Mouse (Mus musculus): ENCODE data around the gene Chkb. TPM values are rescaled to one million over a fixed set of nuclear protein-coding genes. Genes with fewer than 3 reads are reported as not detected.

Gene Chkb
- polyA plus RNA-seq, 1 experiment from 2014 or later = 59.3 TPM

DNA sequence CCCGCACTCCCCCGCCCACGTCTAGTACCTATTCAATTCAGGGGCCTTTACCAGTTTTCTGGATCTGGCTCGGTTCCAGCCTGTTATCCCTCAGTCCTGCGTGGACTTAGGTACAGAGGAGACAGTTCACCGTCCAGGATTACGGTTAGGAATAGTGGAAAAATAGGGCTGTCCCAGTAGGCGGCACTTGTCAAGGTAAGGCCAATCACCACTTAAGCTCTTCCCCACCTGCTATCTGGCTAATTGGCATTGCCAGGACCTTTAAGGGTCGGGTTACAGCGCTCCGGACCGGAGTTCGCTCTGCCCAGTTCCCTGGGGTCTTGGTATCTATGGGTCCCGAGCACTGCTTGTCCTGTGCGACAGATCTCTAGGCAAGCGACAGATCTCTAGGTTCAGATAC lies 52.8 kb downstream of the Chkb start, which contains the start of gene Tymp:
Gene Tymp (minus strand): TSS at position 83 of the 400 bp plus-strand sequence.
- 18% methylated on average over 16 of the region's 16 CpGs for whole genome bisulfite sequencing
- no peak for ATAC-seq
- no peak within 1 kb of the TSS for H3K9ac ChIP-seq (ENCODE audit: low read length)
- H3K4me2 ChIP-seq (ENCODE audit: low read length) = no peak within 1 kb of the TSS
- H3K36me3 ChIP-seq (ENCODE audit: control insufficient read depth, insufficient read depth, low read length) = peaks cover 10% of the 10 kb centered on the region
- H3K4me1 ChIP-seq (ENCODE audit: control insufficient read depth, insufficient read depth, low read length) = peaks cover 6% of the 10 kb centered on the region; the same call in 1 of the 2 replicates
- DNase-seq (ENCODE audit: low spot score) = no peak
- H3K4me3 ChIP-seq (ENCODE audit: low read depth, low read length) = no peak within 1 kb of the TSS
- H3K27ac ChIP-seq (ENCODE audit: low read depth, low read length) = no peak within 1 kb of the TSS
- peaks cover 46% of the 10 kb centered on the region for H3K27me3 ChIP-seq (replicated peaks; ENCODE audit: control insufficient read depth, insufficient read depth, low read length)
- no peaks in the 10 kb centered on the region for H3K9me3 ChIP-seq (replicated peaks; ENCODE audit: control insufficient read depth, low read length)

Other genes starting within 250 kb of the Chkb start
- gene Plxnb2, start 249.1 kb downstream of the Chkb start, polyA plus RNA-seq (2014; fragmentation: Nextera tagmentation; extraction: Ambion mirVana) = 101 TPM in 2 replicates
- 39.0 and 49.2 TPM in 2 replicates for gene Dennd6b, start 233.4 kb downstream of the Chkb start, polyA plus RNA-seq (2014; fragmentation: Nextera tagmentation; extraction: Ambion mirVana)
- gene Ppp6r2, start 218.4 kb downstream of the Chkb start, polyA plus RNA-seq (2014; fragmentation: Nextera tagmentation; extraction: Ambion mirVana) = 69.4 and 77.1 TPM in 2 replicates
- gene Sbf1, start 114.6 kb downstream of the Chkb start, polyA plus RNA-seq (2014; fragmentation: Nextera tagmentation; extraction: Ambion mirVana) = 61.8 and 82.8 TPM in 2 replicates
- not detected in 2 replicates for gene Adm2, start 107.2 kb downstream of the Chkb start, polyA plus RNA-seq (2014; fragmentation: Nextera tagmentation; extraction: Ambion mirVana)
- gene Miox, start 95.5 kb downstream of the Chkb start, polyA plus RNA-seq (2014; fragmentation: Nextera tagmentation; extraction: Ambion mirVana) = not detected in 2 replicates
- gene Lmf2, start 74.2 kb downstream of the Chkb start, polyA plus RNA-seq (2014; fragmentation: Nextera tagmentation; extraction: Ambion mirVana) = 19.9 and 22.1 TPM in 2 replicates
- gene Ncaph2, start 74.2 kb downstream of the Chkb start, polyA plus RNA-seq (2014; fragmentation: Nextera tagmentation; extraction: Ambion mirVana) = 132 and 141 TPM in 2 replicates
- 14.7 and 16.4 TPM in 2 replicates for gene Sco2, start 56.1 kb downstream of the Chkb start, polyA plus RNA-seq (2014; fragmentation: Nextera tagmentation; extraction: Ambion mirVana)
- 2.4 and 2.8 TPM in 2 replicates for gene Tymp, start 52.9 kb downstream of the Chkb start, polyA plus RNA-seq (2014; fragmentation: Nextera tagmentation; extraction: Ambion mirVana)
- 2.8 and 2.9 TPM in 2 replicates for gene Odf3b, start 50.6 kb downstream of the Chkb start, polyA plus RNA-seq (2014; fragmentation: Nextera tagmentation; extraction: Ambion mirVana)
- not detected in 2 replicates for gene Klhdc7b, start 45.0 kb downstream of the Chkb start, polyA plus RNA-seq (2014; fragmentation: Nextera tagmentation; extraction: Ambion mirVana)
- not detected in 2 replicates for gene Syce3, start 19.4 kb downstream of the Chkb start, polyA plus RNA-seq (2014; fragmentation: Nextera tagmentation; extraction: Ambion mirVana)
- 0.79 and 0.89 TPM in 2 replicates for gene Cpt1b, start 4.0 kb downstream of the Chkb start, polyA plus RNA-seq (2014; fragmentation: Nextera tagmentation; extraction: Ambion mirVana)
- 1.3 and 2.0 TPM in 2 replicates for gene C730034F03Rik, start 319 bp downstream of the Chkb start, polyA plus RNA-seq (2014; fragmentation: Nextera tagmentation; extraction: Ambion mirVana)
- gene Gm44502, start 212 bp downstream of the Chkb start, polyA plus RNA-seq (2014; fragmentation: Nextera tagmentation; extraction: Ambion mirVana) = not detected in 2 replicates
- gene Mapk8ip2, start 24.0 kb upstream of the Chkb start, polyA plus RNA-seq (2014; fragmentation: Nextera tagmentation; extraction: Ambion mirVana) = 32.1 and 45.0 TPM in 2 replicates
- gene Arsa, start 47.5 kb upstream of the Chkb start, polyA plus RNA-seq (2014; fragmentation: Nextera tagmentation; extraction: Ambion mirVana) = 14.0 and 16.5 TPM in 2 replicates
- 4.8 and 6.0 TPM in 2 replicates for gene Shank3, start 69.7 kb upstream of the Chkb start, polyA plus RNA-seq (2014; fragmentation: Nextera tagmentation; extraction: Ambion mirVana)
- 0.63 and 1.2 TPM in 2 replicates for gene Acr, start 138.4 kb upstream of the Chkb start, polyA plus RNA-seq (2014; fragmentation: Nextera tagmentation; extraction: Ambion mirVana)
- 61.9 and 67.0 TPM in 2 replicates for gene Rabl2, start 162.0 kb upstream of the Chkb start, polyA plus RNA-seq (2014; fragmentation: Nextera tagmentation; extraction: Ambion mirVana)

All from forebrain, embryonic 14.5 days (tissue).